Mouse (Mus musculus): Measurements from ENCODE around the gene Alpk1.
"Not testable (repeated sequence)": the region's sequence is repeated elsewhere in the genome, so short reads cannot be mapped to it uniquely, and the experiment has no call there.

The Alpk1 gene

DNA sequence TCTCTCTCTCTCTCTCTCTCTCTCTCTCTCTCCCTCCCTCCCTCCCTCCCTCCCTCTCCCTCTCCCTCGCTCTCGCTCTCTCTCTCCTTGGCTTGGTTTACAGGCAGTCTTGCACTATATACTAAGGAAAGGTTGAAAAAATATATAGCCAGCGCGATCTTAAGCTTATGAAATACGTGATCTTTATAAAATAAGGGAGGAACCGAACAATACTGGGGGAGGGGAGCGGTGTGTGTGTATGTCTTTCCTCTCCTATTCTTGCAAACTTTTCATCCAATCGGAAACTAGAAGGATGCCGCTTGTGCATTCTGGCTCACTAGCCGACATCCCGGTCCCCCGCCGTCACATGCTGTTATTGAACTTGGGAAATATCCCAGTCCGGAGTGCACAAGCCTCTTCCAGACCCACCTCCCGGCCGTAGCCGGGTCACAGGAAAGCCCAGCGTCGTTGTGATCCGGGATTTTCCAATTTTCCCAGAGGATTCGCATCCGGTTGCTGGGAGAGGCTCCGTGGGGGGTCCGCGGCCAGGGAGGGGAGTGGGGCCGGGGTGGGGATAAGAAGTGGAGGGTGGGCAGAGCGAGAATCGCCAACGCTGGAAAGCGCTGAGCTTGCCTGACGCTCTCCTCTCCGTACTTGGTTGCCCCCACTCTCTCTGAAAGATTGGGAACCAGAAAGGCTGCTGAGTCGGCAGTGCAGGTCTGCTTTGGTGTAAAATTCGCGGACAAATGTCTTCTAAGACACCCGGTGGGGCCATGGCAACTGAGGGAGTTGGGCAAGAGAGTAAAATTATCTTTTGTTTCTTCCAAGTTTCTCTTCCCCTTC is 10.1 kb upstream of the Alpk1 start:
- DNase-seq (ENCODE audit: low read depth): peak; percentile 42

DNA sequence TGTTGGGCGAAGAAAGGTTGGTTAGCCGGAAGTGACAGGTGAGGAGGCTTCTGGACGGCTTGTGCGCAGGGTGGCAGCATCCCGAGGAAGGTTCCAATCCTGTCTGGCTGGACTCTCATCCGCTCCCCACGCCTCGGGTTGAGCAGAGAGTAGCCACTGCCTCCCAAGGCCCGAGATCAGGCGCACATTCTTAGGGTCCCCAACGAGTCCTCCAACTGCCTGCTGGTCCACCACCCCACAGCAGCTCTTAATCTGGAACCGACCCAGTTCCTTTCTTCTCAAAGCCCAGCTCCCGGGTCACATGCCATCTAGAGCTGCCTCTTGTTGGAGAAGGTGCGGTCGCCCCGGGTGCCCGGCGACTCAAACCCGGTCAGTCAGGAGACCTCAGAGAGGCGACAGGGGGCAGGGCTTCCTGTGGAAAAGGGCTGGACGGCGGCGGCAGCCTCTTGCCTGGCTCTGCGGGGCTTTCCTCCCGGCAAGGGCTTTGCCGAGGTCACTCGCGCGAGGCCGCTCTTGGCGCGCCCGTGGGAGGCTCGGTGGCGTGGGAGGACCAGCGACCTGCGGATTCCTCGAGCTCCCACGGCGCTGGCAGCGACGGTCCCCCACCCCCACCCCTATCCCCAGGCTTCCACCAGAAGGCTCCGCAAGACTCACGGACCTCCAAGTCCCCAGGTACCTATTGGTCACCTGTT is 9.3 kb upstream of the Alpk1 start, which contains the start of gene Tifa:
TSS of gene Tifa (plus strand) at position 306 of the 692 bp plus-strand sequence.
- peak; percentile 49 for DNase-seq (ENCODE audit: low read depth)

DNA sequence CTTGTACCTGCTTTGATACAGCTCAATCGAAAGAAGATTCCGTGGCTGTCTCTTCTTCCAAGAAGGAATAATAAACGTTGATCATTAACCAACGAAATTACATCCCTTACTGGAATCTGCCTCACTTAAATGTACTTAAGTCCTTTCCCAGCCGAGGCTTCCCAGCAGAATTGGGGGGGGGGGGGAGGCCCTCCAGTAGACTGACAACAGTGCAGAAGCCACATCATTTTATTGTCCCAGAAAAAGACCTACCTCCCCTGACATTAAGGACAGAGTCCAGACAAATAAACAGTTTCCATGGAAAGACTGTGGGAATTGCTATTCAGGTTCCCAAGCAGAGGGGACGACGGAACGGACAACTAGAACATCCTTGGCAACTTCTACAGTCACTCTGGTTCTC is 8.6 kb upstream of the Alpk1 start:
- DNase-seq (ENCODE audit: low read depth): no peak

GRCm38 (mm10) chr3:127788038-127788437 is 7.7 kb upstream of the Alpk1 start:
- DNase-seq (ENCODE audit: low read depth): no peak

DNA sequence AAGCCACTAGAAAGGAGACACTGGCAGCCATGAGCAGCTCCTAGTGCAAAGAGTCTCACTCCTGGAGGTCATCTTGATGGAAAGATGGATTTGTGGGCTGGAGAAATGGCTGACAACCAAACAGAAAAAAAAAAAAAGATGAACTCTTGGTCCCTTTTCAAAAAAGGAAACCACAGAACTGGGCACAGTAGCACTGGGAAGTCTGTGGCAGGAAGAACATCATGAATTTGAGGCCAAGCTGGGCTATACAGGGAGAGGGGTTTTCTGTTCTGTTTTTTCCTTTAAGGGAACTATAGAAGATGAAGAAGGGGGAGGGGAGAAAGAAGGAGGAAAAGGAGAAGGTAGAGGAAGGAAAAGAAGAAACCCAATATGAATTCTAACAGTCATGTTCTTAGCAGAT is 6.7 kb upstream of the Alpk1 start:
- no peak for DNase-seq (ENCODE audit: low read depth)

DNA sequence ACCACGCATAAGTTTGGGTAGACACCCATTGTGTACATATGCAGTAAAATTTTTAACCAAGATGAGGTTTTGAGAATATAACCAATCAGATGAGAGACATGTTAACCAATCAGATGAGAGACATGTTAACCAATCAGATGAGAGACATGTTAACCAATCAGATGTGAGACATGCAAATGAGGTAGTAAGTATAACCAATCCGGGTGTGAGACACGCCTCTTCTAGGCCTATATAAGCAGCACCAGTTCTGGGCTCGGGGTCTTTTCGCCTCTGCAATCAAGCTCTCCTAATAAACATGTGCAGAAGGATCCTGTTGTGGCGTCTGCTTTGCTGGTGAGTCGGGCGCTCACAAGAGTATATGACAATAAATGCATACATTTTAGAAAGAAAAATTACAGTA is 3.4 kb upstream of the Alpk1 start:
- DNase-seq (ENCODE audit: low read depth): not testable (repeated sequence)

- DNase-seq (ENCODE audit: low read depth): no peak
Measured at GRCm38 (mm10) chr3:127782921-127783320, 2.6 kb upstream of the Alpk1 start.

DNA sequence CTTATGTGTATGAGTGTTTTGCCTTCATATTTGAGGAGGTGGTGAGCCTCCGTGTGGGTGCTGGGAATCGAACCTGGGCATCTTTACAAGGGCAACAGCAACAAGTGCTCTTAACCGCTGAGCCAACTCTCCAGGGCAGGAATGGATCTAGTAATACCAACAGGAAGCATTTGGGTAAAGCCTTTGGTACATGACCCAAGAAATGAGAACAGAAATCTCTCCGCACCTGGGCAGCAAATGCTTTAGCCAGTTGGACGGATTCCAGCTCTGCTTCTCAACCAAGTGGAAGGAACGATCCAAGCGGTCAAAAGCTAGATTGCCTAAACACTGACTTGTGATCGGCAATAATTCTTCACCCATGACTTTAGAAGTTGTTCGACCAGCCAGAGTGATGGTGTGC is 594 bp upstream of the Alpk1 start:
- no peak for DNase-seq (ENCODE audit: low read depth)

DNA sequence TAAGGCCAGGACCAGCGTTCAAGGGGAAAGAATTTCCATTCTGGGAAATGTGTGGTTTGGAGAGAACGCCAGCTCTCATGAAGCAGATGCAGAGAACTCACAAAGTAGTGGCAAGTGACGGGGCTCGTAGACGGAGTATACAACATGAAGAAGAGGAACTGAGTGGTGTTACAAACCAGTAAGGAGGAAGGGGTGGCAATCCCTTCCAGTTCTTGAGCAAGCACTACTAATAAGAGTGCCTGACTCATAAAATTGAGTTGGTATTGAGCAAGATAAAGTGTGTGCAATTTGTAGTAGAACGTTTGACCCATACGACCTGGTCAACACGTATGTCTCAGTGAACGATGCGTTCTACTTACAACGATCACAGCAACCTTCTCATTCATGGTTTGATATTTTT is 11.2 kb downstream of the Alpk1 start:
- DNase-seq (ENCODE audit: low read depth): no peak

DNA sequence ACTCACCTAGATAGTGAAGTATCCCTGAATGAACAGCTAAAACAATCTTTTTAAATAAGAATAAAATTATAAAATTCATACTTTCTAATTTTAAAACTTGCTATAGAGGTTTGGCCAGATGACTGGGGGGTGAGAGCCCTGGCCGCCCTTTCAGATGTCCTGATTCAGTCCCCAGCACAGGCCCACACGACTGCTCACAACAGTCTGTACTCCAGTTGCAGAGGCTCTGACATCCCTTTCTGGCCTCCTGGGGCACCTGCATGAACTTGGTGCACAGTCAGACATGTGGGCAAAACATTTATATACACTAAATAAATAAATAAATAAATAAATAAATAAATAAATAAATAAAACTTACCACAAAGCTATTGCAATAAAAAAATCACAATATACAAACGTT is 14.4 kb downstream of the Alpk1 start:
- DNase-seq (ENCODE audit: low read depth): no peak

DNA sequence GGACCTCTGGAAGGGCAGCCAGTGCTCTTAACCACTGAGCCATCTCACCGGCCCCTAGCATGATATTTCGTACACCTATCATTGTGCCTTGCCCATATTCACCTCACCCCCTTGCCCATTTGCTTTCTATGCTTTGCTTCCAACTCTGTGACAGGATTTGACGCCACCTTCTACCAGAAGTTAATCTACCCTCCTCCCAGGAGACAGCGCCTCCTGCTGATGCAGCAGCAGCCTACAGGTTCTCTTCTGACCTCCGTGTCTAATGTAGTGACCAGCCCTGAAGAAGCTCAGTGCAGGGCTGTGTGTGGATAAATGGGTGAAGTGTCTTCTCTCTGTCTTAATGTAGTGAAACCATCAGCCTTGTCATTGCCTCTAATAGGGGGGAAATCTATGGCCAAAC is 15.8 kb downstream of the Alpk1 start:
- no peak for DNase-seq (ENCODE audit: low read depth)

- peak; percentile 92 for DNase-seq (ENCODE audit: low read depth)
Measured at GRCm38 (mm10) chr3:127763076-127763612, 17.2 kb downstream of the Alpk1 start.

- DNase-seq (ENCODE audit: low read depth): no peak
Measured at GRCm38 (mm10) chr3:127762403-127762802, 17.9 kb downstream of the Alpk1 start.

DNA sequence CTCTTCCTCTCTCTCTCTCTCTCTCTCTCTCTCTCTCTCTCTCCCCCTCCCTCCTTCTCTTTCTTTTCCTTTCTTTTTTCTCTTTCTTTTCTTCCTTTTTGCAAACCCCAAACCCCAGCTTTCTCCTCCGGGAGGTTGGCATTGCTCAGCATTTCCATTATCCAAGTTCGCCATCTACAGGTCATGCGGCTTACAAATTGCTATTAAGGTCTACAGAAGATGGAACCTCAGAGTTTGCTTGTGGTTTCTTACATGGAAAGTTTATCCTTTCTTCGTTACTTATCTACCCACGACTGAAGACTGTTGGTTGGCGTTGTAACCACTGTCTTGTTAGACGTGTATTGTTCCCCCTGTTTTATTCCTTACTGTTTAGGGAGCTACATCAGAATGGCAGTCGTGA is 21.1 kb downstream of the Alpk1 start:
- peak; percentile 53 for DNase-seq (ENCODE audit: low read depth)

DNA sequence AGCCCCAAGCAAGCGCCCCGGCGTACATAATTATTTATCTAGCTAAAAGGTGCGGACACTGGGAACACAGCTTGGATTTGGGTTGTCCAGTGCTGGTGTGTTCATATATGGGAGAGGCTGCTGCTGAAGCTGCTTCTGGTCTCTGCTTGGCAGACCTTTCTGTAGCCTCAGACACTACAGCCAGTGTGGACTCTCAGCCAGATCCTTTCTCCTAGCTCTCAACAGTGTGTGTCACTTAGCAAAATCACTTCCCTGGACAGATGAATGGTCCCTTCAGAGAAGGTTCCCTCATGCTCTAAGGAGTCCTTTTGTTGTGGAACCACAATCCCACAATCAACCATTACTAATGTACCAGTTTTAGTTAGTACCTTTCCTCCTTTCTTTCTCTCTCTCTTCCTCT is 21.5 kb downstream of the Alpk1 start:
- DNase-seq (ENCODE audit: low read depth): no peak

DNA sequence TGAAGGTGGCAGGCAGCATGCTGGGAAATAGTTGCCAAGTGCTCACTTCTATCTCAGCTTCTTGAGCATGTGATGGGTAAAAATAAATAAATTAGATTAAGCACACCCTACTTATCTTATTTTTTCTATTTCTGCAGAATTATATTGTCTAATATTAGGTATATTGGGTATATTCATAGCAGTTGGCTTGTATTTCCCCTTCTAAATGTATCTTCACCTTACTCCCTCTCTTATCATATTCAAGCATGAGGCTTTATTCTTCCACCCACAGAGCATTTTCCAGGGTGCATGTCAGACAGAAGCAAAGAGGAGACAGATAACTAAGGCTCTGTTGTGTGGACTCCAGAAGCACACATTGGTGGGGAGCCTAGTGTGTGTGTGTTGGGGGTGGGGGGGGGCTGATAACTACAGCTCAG is 22.4 kb downstream of the Alpk1 start:
- DNase-seq (ENCODE audit: low read depth): no peak

DNA sequence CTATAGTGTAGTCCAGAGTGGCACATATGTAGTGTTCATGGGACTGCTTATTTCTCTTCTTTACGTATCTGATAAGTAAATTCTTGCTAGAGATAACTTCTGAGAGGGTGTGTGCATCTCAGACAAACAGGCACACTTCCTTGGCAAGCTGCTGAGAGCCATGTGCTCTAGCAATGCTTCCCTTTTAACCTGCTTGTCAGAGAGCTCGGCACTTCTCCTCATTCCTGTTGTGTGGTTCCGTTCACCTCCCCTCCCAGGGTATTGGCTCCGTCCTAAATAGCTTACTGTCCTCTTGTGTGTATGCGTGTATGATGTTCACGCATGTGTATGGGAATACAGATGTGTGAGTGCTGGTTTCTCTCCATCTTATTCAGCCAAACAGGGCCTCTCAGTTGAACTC is 23.9 kb downstream of the Alpk1 start:
- DNase-seq (ENCODE audit: low read depth): no peak

GRCm38 (mm10) chr3:127749981-127750562 is 30.3 kb downstream of the Alpk1 start:
- no peak for DNase-seq (ENCODE audit: low read depth)

DNA sequence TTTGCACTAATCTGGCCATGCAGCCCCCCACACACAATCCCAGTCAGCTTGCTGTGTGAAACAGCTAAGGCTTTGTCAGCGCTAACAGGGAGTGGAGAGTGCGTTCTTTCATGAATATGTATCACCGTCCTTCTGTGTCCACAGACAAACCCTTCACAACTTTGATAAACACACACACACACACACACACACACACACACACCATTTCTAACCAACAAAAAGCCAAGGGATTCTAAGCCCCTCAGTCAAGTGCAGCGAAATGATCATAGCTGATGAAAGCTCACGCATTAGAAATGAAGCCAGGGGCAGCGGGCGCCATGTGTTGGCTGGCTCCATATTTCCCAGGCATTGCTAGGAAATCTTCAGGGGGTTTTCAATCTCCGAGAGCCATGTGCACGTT is 31.1 kb downstream of the Alpk1 start:
- no peak for DNase-seq (ENCODE audit: low read depth)

DNA sequence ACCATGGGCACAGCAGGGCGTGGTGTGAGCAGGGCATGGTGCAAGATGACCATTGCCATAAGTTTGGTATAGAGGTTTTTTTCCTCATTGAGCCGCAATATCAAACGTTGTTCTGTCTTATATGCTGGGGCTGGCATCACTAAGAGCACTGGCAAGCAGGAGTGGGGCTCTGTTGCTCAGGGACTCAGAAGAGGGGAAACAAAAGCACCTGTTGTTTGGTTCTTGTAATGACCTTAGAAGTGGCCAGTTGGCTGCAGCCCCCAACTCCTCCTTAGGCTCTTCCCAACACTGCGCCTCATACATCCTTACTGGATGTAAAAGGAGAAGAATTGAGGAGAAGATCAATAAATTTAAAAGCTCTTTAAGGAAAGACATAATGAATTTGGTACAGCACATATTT is 31.7 kb downstream of the Alpk1 start:
- DNase-seq (ENCODE audit: low read depth): no peak

DNA sequence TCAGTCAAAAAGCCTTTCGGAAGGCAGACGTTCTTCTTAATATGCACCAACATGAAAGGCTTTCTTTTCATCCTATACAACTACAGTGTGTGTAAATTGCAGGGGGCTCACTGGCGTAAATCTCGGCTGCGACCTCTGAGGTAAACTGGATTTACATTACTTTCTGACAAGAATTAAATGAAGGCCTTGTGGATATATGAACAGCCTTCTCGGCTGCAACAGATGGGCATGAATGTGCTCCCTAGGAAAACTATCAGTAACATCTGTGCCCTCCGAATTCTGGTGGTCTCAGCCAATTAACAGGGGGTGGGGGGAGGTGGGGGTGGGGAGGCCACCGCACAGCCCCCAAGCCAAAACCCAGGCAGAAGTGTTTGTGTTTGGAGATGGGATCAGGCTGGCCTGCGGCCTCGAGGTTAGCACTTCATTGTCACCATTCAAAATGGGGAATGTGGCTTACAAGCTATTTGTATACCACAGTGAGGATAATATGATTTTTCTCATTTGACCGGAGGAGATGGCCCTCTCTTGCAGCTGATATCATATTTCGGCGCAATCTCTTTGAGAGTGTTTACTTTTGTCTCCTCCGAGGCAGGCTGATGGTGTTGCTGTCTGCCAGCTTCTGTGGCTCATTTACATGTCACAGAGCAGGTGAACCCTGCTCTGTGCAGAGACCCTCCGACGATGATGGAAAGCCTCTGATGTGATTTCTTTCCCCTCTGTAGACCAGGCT is 34.3 kb downstream of the Alpk1 start:
- no peak for DNase-seq (ENCODE audit: low read depth)

GRCm38 (mm10) chr3:127745504-127745903 is 34.8 kb downstream of the Alpk1 start:
- no peak for DNase-seq (ENCODE audit: low read depth)
